In the genomic region with DNA sequence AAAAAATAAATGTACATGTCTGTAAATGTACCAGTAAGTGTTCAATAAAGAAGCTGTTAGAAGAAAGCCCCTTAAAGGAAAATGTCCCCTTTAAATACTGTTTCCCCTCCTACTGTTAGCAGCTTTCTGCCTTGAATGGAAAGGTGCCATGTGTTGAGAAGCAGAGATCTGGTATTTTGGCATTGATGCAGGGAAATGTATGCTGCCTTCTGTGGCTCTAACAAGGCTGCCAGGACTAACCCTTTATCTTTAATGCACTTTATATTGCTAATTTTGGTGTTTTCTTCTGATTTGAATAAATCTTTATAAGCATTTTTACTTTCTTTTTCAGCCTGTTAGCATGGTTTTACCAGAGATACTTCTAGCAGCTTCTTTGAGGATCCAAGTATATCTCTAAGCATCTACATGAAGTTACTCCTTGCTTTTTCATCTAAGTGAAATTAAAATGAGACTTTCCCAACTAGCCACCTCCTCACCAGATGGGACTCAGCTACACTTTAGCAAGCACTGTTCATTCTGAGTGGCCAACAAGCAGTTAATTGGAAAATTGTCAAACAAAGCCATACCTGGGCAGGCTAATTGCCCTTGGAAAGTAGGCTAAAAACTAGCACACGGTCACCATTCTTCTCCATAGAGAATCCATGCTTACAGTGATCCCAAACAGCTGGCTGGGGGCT, we compare ENCODE assay signal across 11 mouse cellular contexts. TPM values are rescaled to one million over a fixed set of nuclear protein-coding genes. Genes with fewer than 3 reads are reported as not detected.
DNase-seq lines count a peak whose midpoint lies in the region.
"Had no signal": no experiment of that assay in that cellular context is flagged by ENCODE, and none has a peak within 500 bp of the region (broad histone marks: within the 10 kb centered on the region; RNA-seq: fewer than 3 reads in every experiment).

No protein-coding gene starts in this region.

- peak; percentile 45 for DNase-seq in heart, adult 11 months
- no peak for DNase-seq in heart, postnatal 10 days
- DNase-seq in cerebellum, adult 18-20 months = peak; percentile 49 to 65
- DNase-seq in cerebellum, postnatal 36 days = peak; percentile 30 to 31
- peak; percentile 21 to 22 for DNase-seq in layer of hippocampus, postnatal 36 days
- no peak for DNase-seq in kidney, postnatal 25 days
- no peak for DNase-seq in heart, postnatal 36 days
- DNase-seq in embryo, embryonic 10.5 days (ENCODE audit: low spot score) = no peak
- DNase-seq: gastrocnemius, postnatal 14 days; kidney, postnatal 36 days; thymus, postnatal 25 days had no signal

- intact Hi-C loops in heart, postnatal 10 days (cut with DNase I) = no loop called here
- intact Hi-C loops in heart, postnatal 36 days (cut with DNase I) = no loop called here

RNA-seq across cellular contexts. Expression of a gene that starts 11.0 kb away (rescaled TPM):
- total RNA-seq in heart, postnatal 10 days (2021) = 10 to 100 TPM; 21.0 to 23.8 TPM
- total RNA-seq in layer of hippocampus, postnatal 36 days (2021) = 10 to 100 TPM; 41.2 to 43.8 TPM
- total RNA-seq in heart, postnatal 36 days (2021) = 10 to 100 TPM; 18.3 to 18.8 TPM

RNA-seq across cellular contexts. Expression of a gene that starts 11.2 kb away (rescaled TPM):
- 10 to 100 TPM; 20.6 to 22.0 TPM for total RNA-seq in heart, postnatal 10 days (2021)
- 10 to 100 TPM; 11.0 to 11.1 TPM for total RNA-seq in layer of hippocampus, postnatal 36 days (2021)
- total RNA-seq in heart, postnatal 36 days (2021) = 10 to 100 TPM; 21.6 to 25.2 TPM

RNA-seq across cellular contexts. Expression of a gene that starts 40.9 kb away (rescaled TPM):
- 1 to 10 TPM in 1 of 2 experiments, under 1 TPM in 1; 0.84 to 1.1 TPM for total RNA-seq in heart, postnatal 10 days (2021)
- 10 to 100 TPM; 19.2 to 22.5 TPM for total RNA-seq in layer of hippocampus, postnatal 36 days (2021)
- 1 to 10 TPM in 1 of 2 experiments, under 1 TPM in 1; 0.69 to 1.7 TPM for total RNA-seq in heart, postnatal 36 days (2021)

Comparison
In these comparisons a context has a peak if more than half of its experiments do, and no peak if none do; other contexts are left out.
1. DNase-seq: peak in heart, adult 11 months (single experiment), cerebellum, adult 18-20 months (2 of 2), cerebellum, postnatal 36 days (2 of 2) and layer of hippocampus, postnatal 36 days (2 of 2); none in heart, postnatal 10 days (0 of 2), kidney, postnatal 25 days (0 of 2), heart, postnatal 36 days (0 of 2) and embryo, embryonic 10.5 days (single experiment).
2. RNA of a gene that starts 40.9 kb away (total RNA-seq): 19.2 to 22.5 TPM in layer of hippocampus, postnatal 36 days; 0.69 to 1.7 TPM in heart, postnatal 36 days and 0.84 to 1.1 TPM in heart, postnatal 10 days; every median in the first group is over 4 times any median in the second.